Mouse (Mus musculus) MEL-GATA-1-ER (cell line): Measurements from ENCODE around the gene Cs.
A peak's percentile ranks its signal among the peaks of the same experiment; 100 is the strongest.

ENCODE experiments used
- DNase-seq: peaks from one replicate; pipeline ENCODE4 v3.0.0-alpha.2; 2012; ENCODE audit warnings: low read depth; ENCODE audit errors: extremely low read depth

Cs gene

GRCm38 (mm10) chr10:128403931-128404330 lies 66.4 kb downstream of the Cs start:
- DNase-seq: no peak

GRCm38 (mm10) chr10:128408591-128409535 lies 71.3 kb downstream of the Cs start:
- peak; percentile 14 for DNase-seq

- peak; percentile 97 for DNase-seq
Measured at GRCm38 (mm10) chr10:128409692-128410559, 72.4 kb downstream of the Cs start.

- peak; percentile 37 for DNase-seq
Measured at GRCm38 (mm10) chr10:128410560-128410845, 73.0 kb downstream of the Cs start.

- DNase-seq: peak; percentile 92
Measured at GRCm38 (mm10) chr10:128411211-128412054, 73.9 kb downstream of the Cs start, which contains the start of the genes Nabp2 and Rnf41. Gene Nabp2 (minus strand): TSS chr10:128411492. Gene Rnf41 (plus strand): TSS chr10:128411657.

- DNase-seq: no peak
Measured at GRCm38 (mm10) chr10:128412055-128412381, 74.5 kb downstream of the Cs start.
